Mouse (Mus musculus): ENCODE results near the gene Sfxn2.

DNA sequence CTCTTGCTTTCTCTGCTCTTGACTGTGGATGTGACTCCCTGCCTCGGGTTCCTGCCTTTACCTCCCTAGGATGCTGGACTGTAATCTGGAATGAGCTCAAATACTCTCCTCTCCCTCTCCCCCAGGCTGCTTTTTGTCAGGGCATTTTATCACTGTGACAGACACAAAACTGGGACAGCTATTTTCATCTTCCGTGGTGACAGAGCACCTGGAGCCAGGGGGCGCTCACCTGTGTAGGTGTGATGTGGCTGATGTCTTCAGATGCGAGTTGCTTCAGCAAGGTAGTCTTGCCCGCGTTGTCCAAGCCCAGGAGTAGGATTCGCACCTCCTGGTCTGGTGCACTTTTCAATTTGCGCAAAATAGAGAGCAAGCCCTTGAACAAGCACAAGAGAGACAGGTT, 15.2 kb upstream of the Sfxn2 start:
- TF ChIP-seq CTCF (IDR thresholded peaks at IDR 0.05 in 2 of 3, conservative IDR thresholded peaks at IDR 0.05 in 1 of 3; ENCODE audit: control insufficient read depth in 1 of 3, insufficient read depth in 1 of 3, low read depth in 2 of 3, low read length in 3 of 3, poor library complexity in 1 of 3, severe bottlenecking in 1 of 3) (peak in 2 of 3 experiments; percentile 4 to 25; a peak in 2 of 6 replicates), USF1 (IDR thresholded peaks at IDR 0.05; ENCODE audit: low read depth, low read length) (no peak), POLR2A (IDR thresholded peaks at IDR 0.05; ENCODE audit: control insufficient read depth in 1 of 2, insufficient read depth in 1 of 2, low read depth in 1 of 2, low read length in 2 of 2, poor library complexity in 1 of 2) (no peak), GATA1 (IDR thresholded peaks at IDR 0.05; ENCODE audit: low read depth, low read length) (no peak), TCF12 (IDR thresholded peaks at IDR 0.05; ENCODE audit: low read depth, low read length) (no peak), CHD2 (IDR thresholded peaks at IDR 0.05; ENCODE audit: low read length) (no peak), MAX (IDR thresholded peaks at IDR 0.05; ENCODE audit: low read length) (no peak), ETS1 (IDR thresholded peaks at IDR 0.05; ENCODE audit: low read depth, low read length) (no peak), ZMIZ1 (IDR thresholded peaks at IDR 0.05; ENCODE audit: low read depth, low read length) (no peak), HCFC1 (IDR thresholded peaks at IDR 0.05; ENCODE audit: low read depth, low read length) (no peak), EP300 (IDR thresholded peaks at IDR 0.05; ENCODE audit: low read depth in 1 of 2, low read length in 2 of 2) (no peak), MAFK (IDR thresholded peaks at IDR 0.05; ENCODE audit: borderline replicate concordance, low read depth, low read length) (no peak), ZNF384 (IDR thresholded peaks at IDR 0.05; ENCODE audit: low read depth, low read length) (no peak)

Measured in MEL (cell line).